Mouse (Mus musculus) neural tube, embryonic 14.5 days (tissue): Measurements from ENCODE around the gene Ccdc36. TPM values are rescaled to one million over a fixed set of nuclear protein-coding genes. Genes with fewer than 3 reads are reported as not detected.

Experiments used
- ATAC-seq: fragments of 200-750 bp; cut with Nextera tagmentation; 2 replicates; pipeline ENCODE4 v1.8.0; 2017; ENCODE audit warnings: low read depth, mild to moderate bottlenecking, moderate TSS enrichment, moderate library complexity
- H3K27ac ChIP-seq: fragments of 300-500 bp; sonication (generic); 2 replicates; pipeline ENCODE4 v1.5.1; 2014; ENCODE audit warnings: low read depth, mild to moderate bottlenecking, control low read depth, low read length, moderate library complexity, mixed read lengths
- H3K27me3 ChIP-seq: fragments of 300-500 bp; sonication (generic); 2 replicates; pipeline ENCODE4 v1.6.1; 2014; ENCODE audit warnings: low read length; ENCODE audit not compliant: control insufficient read depth, insufficient read depth
- H3K36me3 ChIP-seq: fragments of 300-500 bp; sonication (generic); 2 replicates; pipeline ENCODE4 v1.6.1; 2014; ENCODE audit warnings: low read length, mixed read lengths; ENCODE audit not compliant: control insufficient read depth, insufficient read depth
- H3K4me1 ChIP-seq: fragments of 300-500 bp; sonication (generic); 2 replicates; pipeline ENCODE4 v1.6.1; 2014; ENCODE audit warnings: low read length; ENCODE audit not compliant: control insufficient read depth, insufficient read depth
- H3K4me2 ChIP-seq: fragments of 300-500 bp; sonication (generic); 2 replicates; pipeline ENCODE4 v1.6.1; 2014; ENCODE audit warnings: mild to moderate bottlenecking, low read depth, low read length, control low read depth
- H3K4me3 ChIP-seq: fragments of 300-500 bp; sonication (generic); 2 replicates; pipeline ENCODE4 v1.5.1; 2014; ENCODE audit warnings: low read depth, low read length, control low read depth, mixed read lengths
- H3K9ac ChIP-seq: fragments of 300-500 bp; sonication (generic); replicated peaks from 2 replicates; pipeline ENCODE4 v1.6.1; 2014; ENCODE audit warnings: low read depth, mild to moderate bottlenecking, control low read depth, low read length, mixed read lengths
- H3K9me3 ChIP-seq: fragments of 300-500 bp; sonication (generic); 2 replicates; pipeline ENCODE4 v1.6.1; 2016; ENCODE audit warnings: low read length; ENCODE audit not compliant: control insufficient read depth
- WGBS: fragments of 180-500 bp; shearing (Covaris S2); extraction: QIAGEN DNeasy Blood & Tissue Kit; methylation state at CpG from one replicate; pipeline ENCODE4 v1.1.7; 2014; 5-methylcytosine and 5-hydroxymethylcytosine counted together
- polyA plus RNA-seq: library from polyadenylated mRNA; unstranded; fragments of >200 nt; fragmentation: Nextera tagmentation; extraction: Ambion mirVana; gene quantifications from 2 replicates; pipeline ENCODE4 v1.2.1, GENCODE M21; 2014

Gene Ccdc36
- polyA plus RNA-seq, 1 experiment from 2014 or later: 1.7 TPM

- Histone ChIP-seq H3K36me3 (no peaks in the 10 kb centered on the region), H3K27ac (no peak overlapping the region), H3K4me3 (peak overlapping the region; percentile 16; the same call in 1 of the 2 replicates), H3K4me2 (peak overlapping the region; percentile 38), H3K27me3 (no peaks in the 10 kb centered on the region), H3K9ac (0 out of 2 replicates have a peak overlapping the region, but pooled peaks have one; percentile 12), H3K4me1 (no peaks in the 10 kb centered on the region), H3K9me3 (no peaks in the 10 kb centered on the region)
- 0 out of 2 replicates have a peak, but pooled peaks have one; percentile 38 for ATAC-seq
- 53% methylated on average over 32 of the region's 32 CpGs for WGBS
Observed at GRCm38 (mm10) chr9:108431431-108432067, 3.3 kb upstream of the Ccdc36 start.

- Histone ChIP-seq H3K4me2 (no peak overlapping the region), H3K27me3 (no peaks in the 10 kb centered on the region), H3K27ac (no peak overlapping the region), H3K9me3 (no peaks in the 10 kb centered on the region), H3K4me3 (no peak overlapping the region), H3K9ac (no peak overlapping the region), H3K36me3 (no peaks in the 10 kb centered on the region), H3K4me1 (no peaks in the 10 kb centered on the region)
- no peak for ATAC-seq
- 77% methylated on average over 1 of the region's 1 CpGs for WGBS
Observed at GRCm38 (mm10) chr9:108412221-108412620, 16.1 kb downstream of the Ccdc36 start.

GRCm38 (mm10) chr9:108411381-108411942, 16.8 kb downstream of the Ccdc36 start:
- 67% methylated on average over 9 of the region's 9 CpGs for WGBS
- Histone ChIP-seq H3K9me3 (no peaks in the 10 kb centered on the region), H3K27me3 (no peaks in the 10 kb centered on the region), H3K4me1 (no peaks in the 10 kb centered on the region), H3K4me3 (no peak overlapping the region), H3K36me3 (no peaks in the 10 kb centered on the region), H3K9ac (no peak overlapping the region), H3K4me2 (no peak overlapping the region), H3K27ac (no peak overlapping the region)
- ATAC-seq: no peak

DNA sequence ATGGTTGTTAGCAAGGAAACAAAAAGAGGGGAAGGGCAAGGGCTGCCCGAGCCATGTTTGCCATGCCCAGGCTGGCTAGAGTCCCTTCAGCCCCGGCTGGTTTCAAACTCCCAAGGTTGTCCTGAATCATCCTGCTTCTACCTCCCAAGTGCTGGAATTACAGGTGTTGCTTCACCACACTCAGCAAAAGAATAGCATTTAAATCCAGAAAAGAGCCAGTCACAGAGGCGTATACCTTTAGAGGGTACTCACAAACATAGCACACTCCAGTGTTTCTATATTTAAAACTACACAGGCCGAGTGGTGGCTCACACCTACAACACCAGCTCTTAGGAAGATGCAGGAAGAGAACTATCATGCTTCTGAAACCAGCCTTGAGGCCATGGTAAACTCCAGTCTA, 18.7 kb downstream of the Ccdc36 start:
- Histone ChIP-seq H3K27ac (no peak overlapping the region), H3K4me3 (no peak overlapping the region), H3K9me3 (no peaks in the 10 kb centered on the region), H3K36me3 (no peaks in the 10 kb centered on the region), H3K4me2 (no peak overlapping the region), H3K4me1 (no peaks in the 10 kb centered on the region), H3K9ac (no peak overlapping the region), H3K27me3 (no peaks in the 10 kb centered on the region)
- no peak for ATAC-seq
- 94% methylated on average over 4 of the region's 4 CpGs for WGBS

- Histone ChIP-seq H3K36me3 (no peaks in the 10 kb centered on the region), H3K27ac (no peak overlapping the region), H3K9ac (no peak overlapping the region), H3K4me3 (no peak overlapping the region), H3K4me1 (no peaks in the 10 kb centered on the region), H3K4me2 (no peak overlapping the region), H3K27me3 (no peaks in the 10 kb centered on the region), H3K9me3 (no peaks in the 10 kb centered on the region)
- ATAC-seq: no peak
- WGBS: 87% methylated on average over 8 of the region's 8 CpGs
Observed at GRCm38 (mm10) chr9:108404451-108404850, 23.8 kb downstream of the Ccdc36 start.

DNA sequence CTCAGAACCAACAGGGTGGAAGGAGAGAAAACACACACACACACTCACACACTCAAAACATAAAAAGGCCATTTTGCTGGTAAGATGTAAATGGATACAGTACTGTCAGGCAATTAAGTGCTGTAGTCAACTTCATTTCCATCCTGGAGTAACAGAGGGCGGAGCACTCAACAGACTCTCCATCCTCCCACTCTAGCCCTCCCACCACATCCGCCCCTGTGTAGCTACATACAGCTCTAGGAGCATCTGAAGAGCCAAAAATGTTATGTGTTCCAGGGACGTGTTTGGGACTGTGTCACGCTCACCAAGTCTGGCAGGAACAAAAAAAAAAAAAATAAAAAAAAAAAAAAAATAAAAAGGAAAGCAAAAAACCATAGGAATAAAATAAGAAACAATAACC, 25.2 kb downstream of the Ccdc36 start:
- Histone ChIP-seq H3K9ac (no peak overlapping the region), H3K4me2 (no peak overlapping the region), H3K4me1 (no peaks in the 10 kb centered on the region), H3K27ac (no peak overlapping the region), H3K36me3 (no peaks in the 10 kb centered on the region), H3K9me3 (no peaks in the 10 kb centered on the region), H3K4me3 (no peak overlapping the region), H3K27me3 (no peaks in the 10 kb centered on the region)
- ATAC-seq: no peak
- 93% methylated on average over 4 of the region's 4 CpGs for WGBS

DNA sequence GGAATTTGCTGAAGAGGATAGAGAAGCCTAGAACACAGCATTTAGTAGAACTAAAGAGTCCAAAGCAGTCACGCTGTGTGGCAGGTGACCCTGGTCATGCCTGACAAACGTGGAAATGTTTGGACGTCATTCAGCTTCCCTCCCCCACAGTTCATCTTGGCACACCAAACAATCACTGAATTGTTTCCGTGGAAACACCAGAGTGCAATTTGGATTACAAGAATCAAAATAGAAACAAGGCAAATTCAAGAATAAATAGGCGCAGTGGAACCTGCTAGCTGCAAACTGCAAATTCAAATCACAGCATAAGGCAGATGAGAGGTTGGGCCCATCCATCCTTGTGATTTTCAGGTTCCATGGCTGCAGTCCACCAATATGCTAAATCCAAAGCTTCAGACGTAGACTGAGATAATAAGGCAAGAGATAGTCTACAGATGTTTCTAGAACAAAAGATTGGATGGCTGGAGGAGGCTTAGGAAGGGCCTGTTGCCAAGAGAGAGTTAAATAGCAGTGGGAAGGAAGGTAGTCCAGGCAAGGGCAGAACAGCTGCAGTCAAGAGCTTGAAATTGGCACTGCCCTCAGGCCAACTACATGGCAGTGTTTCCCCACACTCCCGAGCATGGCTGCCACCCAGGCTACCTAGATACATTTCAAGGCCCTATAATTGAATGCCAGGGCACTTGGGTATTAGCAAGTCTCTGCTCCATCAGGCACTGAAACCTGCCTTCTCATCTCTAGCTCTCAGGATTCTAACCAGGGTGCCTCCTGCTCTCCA, 26.9 kb downstream of the Ccdc36 start:
- Histone ChIP-seq H3K9ac (no peak overlapping the region), H3K27me3 (no peaks in the 10 kb centered on the region), H3K4me3 (no peak overlapping the region), H3K27ac (no peak overlapping the region), H3K4me2 (no peak overlapping the region), H3K4me1 (no peaks in the 10 kb centered on the region), H3K9me3 (no peaks in the 10 kb centered on the region), H3K36me3 (no peaks in the 10 kb centered on the region)
- WGBS: 49% methylated on average over 7 of the region's 7 CpGs
- ATAC-seq: no peak

GRCm38 (mm10) chr9:108398324-108398723, 30.0 kb downstream of the Ccdc36 start:
- H3K9ac ChIP-seq: no peak overlapping the region
- 92% methylated on average over 3 of the region's 3 CpGs for WGBS
- no peaks in the 10 kb centered on the region for H3K9me3 ChIP-seq
- no peak overlapping the region for H3K27ac ChIP-seq
- peaks cover 2% of the 10 kb centered on the region for H3K36me3 ChIP-seq
- H3K27me3 ChIP-seq: no peaks in the 10 kb centered on the region
- no peak for ATAC-seq
- H3K4me3 ChIP-seq: no peak overlapping the region
- no peaks in the 10 kb centered on the region for H3K4me1 ChIP-seq
- no peak overlapping the region for H3K4me2 ChIP-seq

DNA sequence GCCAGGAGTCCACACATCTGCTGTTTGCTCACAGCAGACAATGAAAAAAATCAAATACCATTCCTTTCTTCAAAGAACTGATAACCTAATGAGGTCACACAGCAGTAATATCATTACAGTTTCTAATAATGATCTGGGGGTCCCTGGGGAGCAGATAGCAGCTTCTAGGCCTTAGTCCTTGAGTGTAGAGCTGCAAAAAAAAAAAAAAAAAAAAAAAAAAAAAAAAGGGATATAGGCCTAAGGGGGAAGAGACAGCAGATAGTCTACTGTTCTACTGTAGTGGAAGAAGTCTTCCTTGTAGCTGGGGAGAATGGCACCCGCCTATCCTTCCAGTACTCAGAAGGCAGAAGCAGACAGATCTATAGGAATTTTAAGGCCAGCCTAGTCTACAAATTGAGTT, 32.9 kb downstream of the Ccdc36 start:
- Histone ChIP-seq H3K4me2 (no peak overlapping the region), H3K27ac (no peak overlapping the region), H3K4me3 (no peak overlapping the region), H3K9me3 (no peaks in the 10 kb centered on the region), H3K4me1 (no peaks in the 10 kb centered on the region), H3K27me3 (no peaks in the 10 kb centered on the region), H3K9ac (no peak overlapping the region), H3K36me3 (peaks cover 20% of the 10 kb centered on the region)
- ATAC-seq: no peak
- 86% methylated on average over 1 of the region's 1 CpGs for WGBS
